Mouse (Mus musculus): ENCODE measurements around the gene Glrx5. TPM values are rescaled to one million over a fixed set of nuclear protein-coding genes. Genes with fewer than 3 reads are reported as not detected.

Glrx5 gene
- total and polyA plus RNA-seq, 3 experiments, result 108 to 291 TPM; not detected in 1

DNA sequence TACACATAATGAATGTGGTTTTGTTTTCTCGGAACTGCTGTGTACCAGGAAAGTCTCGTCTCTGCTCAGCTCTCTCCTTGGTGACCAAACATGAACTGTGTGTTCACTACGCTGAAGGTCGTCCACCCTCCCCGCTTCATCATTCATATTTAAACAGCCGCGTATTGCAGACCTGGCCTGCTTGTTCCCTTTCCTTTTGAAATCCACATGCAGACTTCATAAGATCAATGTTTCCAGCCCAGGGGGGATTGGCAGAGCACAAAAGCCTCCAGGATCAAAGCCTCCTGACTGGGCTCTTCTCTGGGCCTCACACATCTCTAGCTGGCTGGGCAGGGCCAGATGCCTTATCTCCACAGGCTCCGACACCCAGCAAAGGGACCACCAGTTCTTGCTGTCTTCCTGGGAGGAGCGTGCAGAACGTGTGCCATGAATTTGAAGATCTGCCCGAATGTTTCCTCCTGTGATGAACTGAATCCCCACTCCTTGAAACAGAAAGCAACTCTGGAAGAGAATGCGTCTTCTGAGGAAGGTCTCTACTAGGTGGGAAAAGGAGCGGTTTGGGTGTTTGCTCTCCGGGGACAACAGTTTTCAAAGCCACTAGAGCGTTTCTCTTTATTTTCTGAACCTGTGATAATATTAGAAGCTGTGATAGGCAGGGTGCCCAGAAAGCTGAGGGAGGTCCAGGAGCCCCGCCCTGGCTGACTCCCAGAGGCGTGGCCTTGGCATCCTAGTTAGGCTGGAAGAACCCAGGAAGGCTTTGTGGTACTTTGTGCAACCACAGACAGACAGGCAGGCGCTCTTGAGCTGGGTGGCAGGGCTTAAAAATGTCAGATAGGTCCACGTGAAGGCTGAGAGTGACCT is 12.9 kb upstream of the Glrx5 start (continued):
- TF ChIP-seq USF1 (IDR thresholded peaks at IDR 0.05; ENCODE audit: low read depth, low read length), result peak; percentile 8; the same call in 1 of the 2 replicates
- no peak for TF ChIP-seq ZNF384 (IDR thresholded peaks at IDR 0.05; ENCODE audit: low read depth, low read length)
- TF ChIP-seq POLR2A (IDR thresholded peaks at IDR 0.05; ENCODE audit: control insufficient read depth in 1 of 2, insufficient read depth in 1 of 2, low read depth in 1 of 2, low read length in 2 of 2, poor library complexity in 1 of 2), result peak; percentile 61 to 76; a peak in 3 of 4 replicates
- TF ChIP-seq UBTF (IDR thresholded peaks at IDR 0.05; ENCODE audit: borderline replicate concordance, insufficient read depth, low read depth, low read length), result no peak
- peak; percentile 57 for TF ChIP-seq MYC (IDR thresholded peaks at IDR 0.05; ENCODE audit: low read depth, low read length)
- TF ChIP-seq USF2 (IDR thresholded peaks at IDR 0.05; ENCODE audit: borderline replicate concordance in 1 of 2, insufficient read depth in 1 of 2, low read depth in 1 of 2, low read length in 2 of 2), result no peak
- no peak for TF ChIP-seq CHD2 (IDR thresholded peaks at IDR 0.05; ENCODE audit: low read length)
- no peak for TF ChIP-seq JUND (IDR thresholded peaks at IDR 0.05; ENCODE audit: low read depth, low read length)
- TF ChIP-seq TBP (IDR thresholded peaks at IDR 0.05; ENCODE audit: low read depth, low read length), result peak; percentile 77
- 0 out of 2 replicates have a peak, but pooled peaks have one; percentile 76 for TF ChIP-seq MAZ (IDR thresholded peaks at IDR 0.05; ENCODE audit: low read depth, low read length)
- peak; percentile 41 to 71 for TF ChIP-seq EP300 (IDR thresholded peaks at IDR 0.05; ENCODE audit: low read depth in 1 of 2, low read length in 2 of 2)
- no peak for TF ChIP-seq MYB (IDR thresholded peaks at IDR 0.05; ENCODE audit: low read depth, low read length)
- peak; percentile 60 for TF ChIP-seq MAX (IDR thresholded peaks at IDR 0.05; ENCODE audit: low read length)
- no peak for TF ChIP-seq SMC3 (IDR thresholded peaks at IDR 0.05; ENCODE audit: low read depth, low read length)
- peak; percentile 74 for TF ChIP-seq MXI1 (IDR thresholded peaks at IDR 0.05; ENCODE audit: low read depth, low read length)
- TF ChIP-seq BHLHE40 (IDR thresholded peaks at IDR 0.05; ENCODE audit: borderline replicate concordance, low read depth, low read length), result peak; percentile 48; the same call in 1 of the 2 replicates
- TF ChIP-seq ZC3H11A (IDR thresholded peaks at IDR 0.05; ENCODE audit: low read depth, low read length), result no peak
- TF ChIP-seq POLR2AphosphoS2 (IDR thresholded peaks at IDR 0.05; ENCODE audit: low read length), result peak; percentile 45; the same call in 1 of the 2 replicates
- peak; percentile 67 for TF ChIP-seq ETS1 (IDR thresholded peaks at IDR 0.05; ENCODE audit: low read depth, low read length)
- TF ChIP-seq NELFE (IDR thresholded peaks at IDR 0.05; ENCODE audit: low read depth, low read length), result peak; percentile 67

DNA sequence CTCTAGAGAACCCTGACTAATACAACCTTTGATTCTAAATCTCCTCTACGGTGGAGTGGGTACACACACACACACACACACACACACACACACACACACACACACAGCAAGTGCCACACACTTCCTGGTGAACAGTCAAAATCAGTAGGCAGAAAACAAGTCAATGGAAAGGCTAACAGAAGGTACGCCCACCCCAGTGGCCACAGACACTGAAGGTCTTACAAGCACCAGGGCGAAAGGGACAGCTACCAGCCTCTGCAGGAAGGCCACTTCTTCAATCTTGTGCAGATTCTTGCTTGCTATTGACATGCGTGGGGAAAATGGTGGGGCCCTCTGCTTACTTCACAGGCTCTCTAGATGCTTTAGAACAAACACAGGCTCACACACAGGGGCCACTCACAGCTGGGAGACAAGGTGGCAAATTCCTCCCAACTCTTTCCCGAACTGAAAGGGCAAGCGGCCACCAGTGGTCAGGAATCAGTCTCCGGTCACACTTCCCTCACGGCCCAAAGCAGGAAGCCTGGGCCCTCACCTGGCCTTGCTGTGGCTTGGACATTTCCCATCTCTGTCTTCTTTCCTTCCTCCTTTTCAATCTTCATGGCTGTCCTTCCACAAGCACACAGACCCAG is 10.9 kb upstream of the Glrx5 start:
- no peaks in the 10 kb centered on the region for H3K27me3 ChIP-seq (ENCODE audit: control insufficient read depth in 1 of 2, insufficient read depth in 2 of 2, low read length in 2 of 2)
- peaks cover 1% of the 10 kb centered on the region; the same call in 1 of the 2 replicates for H3K79me2 ChIP-seq (ENCODE audit: control insufficient read depth, insufficient read depth, low read length, poor library complexity)
- TF ChIP-seq RAD21 (IDR thresholded peaks at IDR 0.05; ENCODE audit: low read depth, low read length) (no peak), BHLHE40 (IDR thresholded peaks at IDR 0.05; ENCODE audit: borderline replicate concordance, low read depth, low read length) (no peak), MAX (IDR thresholded peaks at IDR 0.05; ENCODE audit: low read length) (no peak)
- peaks cover 0 to 19% of the 10 kb centered on the region in 2 experiments; a peak in 2 of 4 replicates for H3K36me3 ChIP-seq (ENCODE audit: control insufficient read depth in 1 of 2, insufficient read depth in 2 of 2, low read length in 2 of 2)
- no peak for DNase-seq (ENCODE audit: low read depth, low spot score)
- no peak overlapping the region for H3K4me3 ChIP-seq (ENCODE audit: control insufficient read depth in 1 of 2, insufficient read depth in 1 of 2, low read depth in 2 of 2, low read length in 2 of 2)
- peaks cover 5 to 34% of the 10 kb centered on the region in 2 experiments for H3K4me1 ChIP-seq (ENCODE audit: control insufficient read depth in 1 of 2, insufficient read depth in 2 of 2, low read length in 2 of 2)
- H3K27ac ChIP-seq (ENCODE audit: control insufficient read depth, low read depth, low read length), result no peak overlapping the region
- no peaks in the 10 kb centered on the region for H3K9me3 ChIP-seq (replicated peaks; ENCODE audit: insufficient read depth, low read length)
- no peak overlapping the region for H3K9ac ChIP-seq (ENCODE audit: control insufficient read depth, low read depth, low read length, poor library complexity, severe bottlenecking)
